Mouse (Mus musculus): ENCODE measurements at regions not wholly inside any gene's neighbourhood (a gene's known extent, or its start where the extent isn't known, plus 50 kb on each side); places are given as distances from the start of the nearest gene placed in this dataset.

DNA sequence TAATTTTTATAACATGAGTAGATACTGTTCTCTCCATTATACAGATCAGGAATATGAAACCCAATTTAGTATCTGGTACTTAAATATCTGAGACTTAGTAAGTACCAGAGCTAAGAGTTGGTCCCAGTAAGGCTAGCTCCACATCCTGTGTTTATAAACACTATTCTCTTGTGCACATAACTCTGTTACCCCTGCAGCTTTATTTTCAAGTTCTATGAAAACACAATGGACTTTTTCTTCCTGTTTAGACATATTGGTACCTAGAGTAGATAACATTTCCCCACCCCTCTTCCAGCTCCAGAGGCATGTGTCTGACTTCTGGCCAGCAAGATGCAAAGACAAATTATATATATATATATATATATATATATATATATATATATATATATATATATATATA is 216.8 kb downstream of the Gm826 start:
- no peak for TF ChIP-seq POLR2A (IDR thresholded peaks at IDR 0.05; ENCODE audit: borderline replicate concordance, extremely low read depth, low read depth, low read length)
- no peak for TF ChIP-seq CTCF (IDR thresholded peaks at IDR 0.05; ENCODE audit: insufficient read depth, low read length)

Data from lung, adult 2 months (tissue).